Mouse (Mus musculus) heart, postnatal 0 days (tissue): ENCODE data around the gene Arid5a.

ENCODE experiments used
- CTCF ChIP-seq: IDR thresholded peaks from 2 replicates; pipeline ENCODE4 v1.5.1; 2016; ENCODE audit warnings: antibody characterized with exemption, control low read depth, low read depth
- EP300 ChIP-seq: IDR thresholded peaks from 2 replicates; pipeline ENCODE4 v1.6.1; 2016; ENCODE audit warnings: antibody characterized with exemption, low read depth

DNA sequence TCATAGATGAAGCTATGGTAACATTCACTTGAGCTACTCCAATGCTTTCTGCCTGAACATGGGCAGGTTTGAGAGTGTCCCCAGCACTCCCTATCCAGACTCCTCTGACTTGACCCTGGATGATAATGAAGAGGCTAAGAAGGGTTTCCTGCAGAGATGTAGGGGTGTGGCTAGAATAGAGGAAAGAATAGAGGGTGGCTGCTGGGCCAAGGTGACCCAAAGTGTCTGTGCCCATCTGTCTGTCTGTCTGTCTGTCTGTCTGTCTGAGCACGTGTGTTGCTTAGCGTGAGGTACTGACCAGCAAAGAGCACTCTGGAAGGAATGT, 8.2 kb downstream of the Arid5a start:
- TF ChIP-seq EP300: no peak
- TF ChIP-seq CTCF: no peak
